Mouse (Mus musculus) forebrain, embryonic 16.5 days (tissue): ENCODE measurements around the gene AL607142.1. TPM values are rescaled to one million over a fixed set of nuclear protein-coding genes. Genes with fewer than 3 reads are reported as not detected.

Source experiments
- ATAC-seq: fragments of 200-750 bp; cut with Nextera tagmentation; 2 replicates; pipeline ENCODE4 v1.8.0; 2017; ENCODE audit warnings: mild to moderate bottlenecking, moderate library complexity
- H3K27ac ChIP-seq: fragments of 300-500 bp; sonication (generic); 2 replicates; pipeline ENCODE4 v1.5.1; 2014; ENCODE audit warnings: low read length, control low read depth
- H3K27me3 ChIP-seq: fragments of 300-500 bp; sonication (generic); replicated peaks from 2 replicates; pipeline ENCODE4 v1.6.1; 2014; ENCODE audit warnings: low read length; ENCODE audit not compliant: control insufficient read depth, insufficient read depth
- H3K36me3 ChIP-seq: fragments of 300-500 bp; sonication (generic); 2 replicates; pipeline ENCODE4 v1.6.1; 2014; ENCODE audit not compliant: control insufficient read depth, insufficient read depth
- H3K4me1 ChIP-seq: fragments of 300-500 bp; sonication (generic); replicated peaks from 2 replicates; pipeline ENCODE4 v1.6.1; 2014; ENCODE audit warnings: low read length; ENCODE audit not compliant: control insufficient read depth, insufficient read depth
- H3K4me2 ChIP-seq: fragments of 300-500 bp; sonication (generic); 2 replicates; pipeline ENCODE4 v1.6.1; 2014; ENCODE audit warnings: mild to moderate bottlenecking, low read length, control low read depth
- H3K4me3 ChIP-seq: fragments of 300-500 bp; sonication (generic); replicated peaks from 2 replicates; pipeline ENCODE4 v1.5.1; 2014; ENCODE audit warnings: mild to moderate bottlenecking, low read length, control low read depth
- H3K9ac ChIP-seq: fragments of 300-500 bp; sonication (generic); replicated peaks from 2 replicates; pipeline ENCODE4 v1.6.1; 2014; ENCODE audit warnings: low read depth, low read length, control low read depth
- H3K9me3 ChIP-seq: fragments of 300-500 bp; sonication (generic); 2 replicates; pipeline ENCODE4 v1.6.1; 2016; ENCODE audit warnings: low read length; ENCODE audit not compliant: control insufficient read depth
- WGBS: fragments of 180-500 bp; shearing (Covaris S2); extraction: QIAGEN DNeasy Blood & Tissue Kit; methylation state at CpG from one replicate; pipeline ENCODE4 v1.1.7; 2014; 5-methylcytosine and 5-hydroxymethylcytosine counted together
- polyA plus RNA-seq: library from polyadenylated mRNA; unstranded; fragments of >200 nt; fragmentation: Nextera tagmentation; extraction: Ambion mirVana; gene quantifications from 2 replicates; pipeline ENCODE4 v1.2.1, GENCODE M21; 2015

AL607142.1 gene
- polyA plus RNA-seq, 1 experiment from 2014 or later, result not detected

- H3K36me3 ChIP-seq, result no peaks in the 10 kb centered on the region
- peaks cover 9% of the 10 kb centered on the region for H3K4me1 ChIP-seq
- H3K4me3 ChIP-seq, result no peak overlapping the region
- H3K9ac ChIP-seq, result no peak overlapping the region
- no peaks in the 10 kb centered on the region for H3K9me3 ChIP-seq
- WGBS, result 39% methylated on average over 5 of the region's 5 CpGs
- H3K27me3 ChIP-seq, result no peaks in the 10 kb centered on the region
- H3K4me2 ChIP-seq, result no peak overlapping the region
- ATAC-seq, result peak; percentile 84
- H3K27ac ChIP-seq, result peak overlapping the region; percentile 33; the same call in 1 of the 2 replicates
Measured at GRCm38 (mm10) chr4:120074061-120074460, 9.3 kb downstream of the AL607142.1 start.

DNA sequence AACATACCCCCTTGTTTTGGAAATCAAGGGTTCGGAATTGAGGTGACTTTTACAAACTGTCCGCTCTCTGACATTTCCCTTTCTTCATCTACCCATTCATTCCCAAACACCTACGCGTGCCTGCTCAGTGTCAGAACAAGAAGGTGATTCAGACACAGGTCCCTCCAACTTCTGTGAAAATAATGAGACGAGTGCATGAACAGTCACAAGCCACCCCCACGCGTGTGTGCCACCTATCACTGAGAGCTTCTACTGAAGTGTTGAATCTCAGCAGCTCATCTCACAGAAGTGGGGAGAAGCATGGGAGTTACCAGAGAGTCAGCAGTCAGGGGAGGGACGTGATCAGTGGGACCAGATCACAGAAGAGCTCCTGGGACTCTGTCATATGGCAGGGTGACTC is 12.5 kb downstream of the AL607142.1 start:
- Histone ChIP-seq H3K9ac (no peak overlapping the region), H3K9me3 (no peaks in the 10 kb centered on the region), H3K36me3 (no peaks in the 10 kb centered on the region), H3K4me1 (peaks cover 9% of the 10 kb centered on the region), H3K4me2 (no peak overlapping the region), H3K27me3 (no peaks in the 10 kb centered on the region), H3K27ac (no peak overlapping the region), H3K4me3 (no peak overlapping the region)
- no peak for ATAC-seq
- whole genome bisulfite sequencing, result 84% methylated on average over 8 of the region's 8 CpGs

DNA sequence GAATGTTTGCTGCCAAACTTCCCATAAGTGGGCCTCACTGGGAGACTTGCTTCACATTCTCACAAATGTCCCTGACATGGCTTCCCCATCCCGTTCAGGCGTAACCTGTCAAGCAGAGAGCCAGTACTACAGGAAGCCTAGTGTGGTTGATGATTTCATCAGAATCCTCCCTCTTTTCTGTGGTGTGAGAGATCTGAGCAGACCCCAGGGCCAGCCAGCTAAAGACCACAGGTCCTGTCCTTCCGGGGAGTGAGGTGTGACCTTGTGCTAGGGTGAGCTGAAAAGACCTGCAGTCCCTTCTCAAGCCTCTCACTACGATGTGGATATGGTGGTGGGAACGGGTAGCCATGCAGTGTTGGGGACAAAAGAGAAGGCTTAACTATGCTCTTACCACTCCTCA is 17.7 kb downstream of the AL607142.1 start:
- no peaks in the 10 kb centered on the region for H3K9me3 ChIP-seq
- no peaks in the 10 kb centered on the region for H3K36me3 ChIP-seq
- no peak overlapping the region for H3K4me3 ChIP-seq
- no peak overlapping the region for H3K27ac ChIP-seq
- no peak overlapping the region for H3K4me2 ChIP-seq
- H3K9ac ChIP-seq, result no peak overlapping the region
- ATAC-seq, result no peak
- no peaks in the 10 kb centered on the region for H3K27me3 ChIP-seq
- no peaks in the 10 kb centered on the region for H3K4me1 ChIP-seq
- WGBS, result 95% methylated on average over 5 of the region's 5 CpGs

DNA sequence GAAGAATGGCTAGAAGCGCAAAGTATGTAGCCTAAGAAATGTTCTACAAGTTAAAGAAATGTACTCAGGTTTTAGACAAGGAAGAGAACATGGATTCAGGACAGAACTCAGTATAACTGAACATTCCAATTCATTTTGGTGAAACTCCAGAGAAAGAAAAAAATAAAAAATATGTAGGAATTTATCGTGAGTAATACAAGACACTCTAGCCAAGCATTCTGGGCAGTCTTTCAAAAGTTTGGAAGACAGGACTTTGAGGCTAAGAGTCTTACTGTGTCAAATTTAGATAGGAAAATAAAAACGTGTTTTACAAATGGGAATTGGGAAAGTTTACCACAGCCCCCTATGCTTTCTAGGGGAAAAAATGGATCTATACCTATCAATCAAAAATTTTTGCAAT is 18.9 kb downstream of the AL607142.1 start:
- Histone ChIP-seq H3K27ac (no peak overlapping the region), H3K9ac (no peak overlapping the region), H3K9me3 (no peaks in the 10 kb centered on the region), H3K4me1 (no peaks in the 10 kb centered on the region), H3K36me3 (no peaks in the 10 kb centered on the region), H3K27me3 (no peaks in the 10 kb centered on the region), H3K4me3 (no peak overlapping the region), H3K4me2 (no peak overlapping the region)
- 76% methylated on average over 3 of the region's 3 CpGs for WGBS
- no peak for ATAC-seq

DNA sequence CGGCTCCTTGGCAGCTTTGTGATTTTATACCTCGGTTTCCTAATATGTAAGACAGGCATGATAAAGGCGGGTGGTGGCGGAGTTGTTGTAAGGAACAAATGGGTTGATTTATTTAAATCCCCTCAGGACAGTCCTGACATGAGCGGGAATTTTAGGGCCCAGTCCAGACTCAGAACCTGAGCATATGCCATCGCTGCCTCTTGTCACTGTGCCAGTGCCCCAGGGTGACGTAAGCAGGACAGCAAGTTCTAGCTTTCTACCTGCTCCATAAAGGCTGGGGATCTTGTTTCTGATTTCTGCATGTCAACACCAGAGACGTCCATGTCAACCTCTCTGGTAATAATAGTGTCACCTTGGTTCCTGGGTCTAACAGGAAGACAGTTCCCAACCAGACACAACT is 24.7 kb downstream of the AL607142.1 start:
- no peak for ATAC-seq
- H3K9ac ChIP-seq, result no peak overlapping the region
- H3K27me3 ChIP-seq, result no peaks in the 10 kb centered on the region
- 90% methylated on average over 8 of the region's 8 CpGs for WGBS
- H3K9me3 ChIP-seq, result no peaks in the 10 kb centered on the region
- no peaks in the 10 kb centered on the region for H3K36me3 ChIP-seq
- H3K4me3 ChIP-seq, result no peak overlapping the region
- no peak overlapping the region for H3K27ac ChIP-seq
- no peaks in the 10 kb centered on the region for H3K4me1 ChIP-seq
- no peak overlapping the region for H3K4me2 ChIP-seq

- Histone ChIP-seq H3K4me1 (no peaks in the 10 kb centered on the region), H3K9me3 (no peaks in the 10 kb centered on the region), H3K4me3 (no peak overlapping the region), H3K4me2 (no peak overlapping the region), H3K9ac (no peak overlapping the region), H3K27me3 (no peaks in the 10 kb centered on the region), H3K27ac (no peak overlapping the region), H3K36me3 (no peaks in the 10 kb centered on the region; the same call in 1 of the 2 replicates)
- WGBS, result 76% methylated on average over 1 of the region's 1 CpGs
- ATAC-seq, result no peak
Measured at GRCm38 (mm10) chr4:120091997-120092783, 27.4 kb downstream of the AL607142.1 start.

DNA sequence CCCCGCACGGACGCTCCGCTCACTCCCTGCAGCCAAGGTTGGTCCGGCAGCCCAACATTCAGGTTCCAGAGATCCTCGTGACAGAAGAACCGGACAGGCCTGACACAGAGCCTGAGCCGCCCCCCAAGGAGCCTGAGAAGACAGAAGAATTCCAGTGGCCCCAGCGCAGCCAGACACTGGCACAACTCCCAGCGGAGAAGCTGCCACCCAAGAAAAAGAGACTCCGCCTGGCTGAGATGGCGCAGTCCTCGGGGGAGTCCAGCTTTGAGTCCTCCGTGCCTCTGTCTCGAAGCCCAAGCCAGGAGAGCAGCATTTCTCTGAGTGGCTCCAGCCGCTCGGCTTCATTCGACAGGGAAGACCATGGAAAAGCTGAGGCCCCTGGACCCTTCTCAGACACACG is 32.1 kb downstream of the AL607142.1 start:
- Histone ChIP-seq H3K27ac (no peak overlapping the region), H3K4me3 (no peak overlapping the region), H3K9me3 (peaks cover 14% of the 10 kb centered on the region), H3K4me2 (no peak overlapping the region), H3K27me3 (no peaks in the 10 kb centered on the region), H3K4me1 (no peaks in the 10 kb centered on the region), H3K9ac (no peak overlapping the region), H3K36me3 (peaks cover 15% of the 10 kb centered on the region)
- 86% methylated on average over 19 of the region's 19 CpGs for WGBS
- no peak for ATAC-seq

GRCm38 (mm10) chr4:120101186-120101585 is 36.4 kb downstream of the AL607142.1 start:
- Histone ChIP-seq H3K36me3 (peaks cover 15% of the 10 kb centered on the region), H3K27ac (no peak overlapping the region), H3K4me1 (no peaks in the 10 kb centered on the region), H3K4me2 (no peak overlapping the region), H3K27me3 (no peaks in the 10 kb centered on the region), H3K4me3 (no peak overlapping the region), H3K9me3 (peaks cover 14% of the 10 kb centered on the region), H3K9ac (no peak overlapping the region)
- ATAC-seq, result no peak

DNA sequence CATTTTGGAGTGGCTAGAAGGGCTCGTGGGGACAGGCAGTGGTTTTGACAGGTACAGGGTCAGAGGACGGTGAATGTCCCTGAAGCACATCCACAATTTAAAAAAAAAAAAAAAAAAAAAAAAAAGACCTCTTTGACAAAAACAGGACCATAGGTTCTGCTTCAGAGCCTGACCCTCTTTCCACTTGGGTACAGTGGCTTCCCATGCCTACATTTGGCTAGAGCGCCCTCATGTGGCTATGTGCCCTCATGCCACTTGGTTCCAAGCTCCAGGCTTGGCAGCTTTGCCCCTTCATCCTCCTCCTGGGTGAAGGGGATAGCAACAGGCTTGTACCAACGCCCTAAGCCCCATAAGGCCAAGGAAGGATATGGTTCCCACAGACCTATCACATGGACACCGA is 39.8 kb downstream of the AL607142.1 start:
- H3K4me2 ChIP-seq, result no peak overlapping the region
- no peak for ATAC-seq
- WGBS, result 59% methylated on average over 5 of the region's 5 CpGs
- H3K9ac ChIP-seq, result no peak overlapping the region
- H3K36me3 ChIP-seq, result no peaks in the 10 kb centered on the region
- no peaks in the 10 kb centered on the region for H3K4me1 ChIP-seq
- 0 out of 2 replicates have a peak, but pooled peaks cover 2% of the 10 kb centered on the region for H3K9me3 ChIP-seq
- H3K27me3 ChIP-seq, result no peaks in the 10 kb centered on the region
- H3K4me3 ChIP-seq, result no peak overlapping the region
- no peak overlapping the region for H3K27ac ChIP-seq

GRCm38 (mm10) chr4:120106362-120106761 is 41.6 kb downstream of the AL607142.1 start:
- Histone ChIP-seq H3K4me1 (no peaks in the 10 kb centered on the region), H3K4me2 (no peak overlapping the region), H3K27ac (no peak overlapping the region), H3K4me3 (no peak overlapping the region), H3K27me3 (no peaks in the 10 kb centered on the region), H3K9me3 (no peaks in the 10 kb centered on the region), H3K9ac (no peak overlapping the region), H3K36me3 (no peaks in the 10 kb centered on the region)
- 93% methylated on average over 3 of the region's 3 CpGs for WGBS
- ATAC-seq, result no peak
